8 mouse cellular contexts compared by ENCODE assay signal in the genomic region with DNA sequence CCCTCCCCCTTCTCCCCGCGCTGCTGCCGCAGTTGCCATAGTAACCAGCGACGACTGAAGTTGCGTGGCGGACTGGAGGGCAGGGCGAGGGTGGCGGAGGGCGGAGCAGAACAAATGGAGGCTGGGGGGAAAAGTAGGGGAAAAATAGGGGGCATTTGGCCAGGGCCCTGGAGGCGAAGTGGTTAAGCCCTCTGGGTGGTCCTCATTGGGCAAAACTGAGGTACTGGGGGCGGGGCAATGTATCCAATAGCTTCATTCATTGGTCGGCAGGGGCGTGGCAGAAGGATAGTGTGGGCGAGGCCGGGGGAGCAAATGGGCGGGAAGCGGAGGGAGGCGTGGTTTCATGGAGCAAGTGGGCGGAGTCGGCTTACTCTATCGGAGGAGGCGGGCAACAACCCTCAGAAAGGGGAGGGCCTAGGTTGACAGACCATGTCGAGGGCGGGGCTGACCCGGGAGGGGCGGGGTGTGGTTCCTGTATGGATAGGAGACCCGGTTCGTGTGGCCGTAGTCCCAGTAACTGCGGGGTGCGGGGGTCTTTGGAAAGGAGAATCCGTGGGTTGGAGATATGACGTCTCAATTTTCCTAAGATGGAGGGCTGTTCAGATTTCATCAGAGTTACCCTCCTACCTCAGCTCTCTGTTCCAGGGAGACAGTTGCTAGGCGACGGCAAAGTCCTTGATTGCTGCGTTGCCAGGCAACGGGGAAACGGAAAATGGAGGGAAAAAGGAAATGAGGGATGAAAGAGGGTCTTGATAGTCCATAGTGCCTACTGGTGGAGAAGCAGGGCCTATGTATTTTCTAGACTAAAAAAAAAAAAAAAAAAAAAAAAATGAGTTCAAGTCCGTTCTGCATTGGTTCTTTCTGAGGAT. TPM values are rescaled to one million over a fixed set of nuclear protein-coding genes. Genes with fewer than 3 reads are reported as not detected.
DNase-seq lines count a peak whose midpoint lies in the region; ATAC-seq and TF ChIP-seq lines count a peak whose summit lies in the region.

No protein-coding gene starts in this region.

- peak overlapping the region; percentile 85 for H3K4me2 ChIP-seq in embryonic facial prominence, embryonic 13.5 days
- H3K4me2 ChIP-seq in limb, embryonic 13.5 days (replicated peaks) = peak overlapping the region; percentile 90
- peak overlapping the region; percentile 54 for H3K4me2 ChIP-seq in midbrain, embryonic 16.5 days (ENCODE audit: low read length)

- TF ChIP-seq CTCF in heart, adult 2 months (IDR thresholded peaks at IDR 0.05) = no peak

- peak; percentile 95 for DNase-seq in 3134 (ENCODE audit: extremely low read depth, insufficient read length, low spot score)
- peak; percentile 96 to 97 for DNase-seq in adrenal gland, postnatal 36 days
- DNase-seq in heart, adult 2 months = peak; percentile 92
- peak; percentile 97 to 98 for DNase-seq in kidney, adult 8-10 months
- DNase-seq in spleen, postnatal 10 days (ENCODE audit: low spot score in 2 of 2) = peak; percentile 82 to 97

- peak overlapping the region; percentile 69 for H3K4me3 ChIP-seq in embryonic facial prominence, embryonic 13.5 days
- H3K4me3 ChIP-seq in heart, adult 2 months = peak overlapping the region; percentile 47
- peak overlapping the region; percentile 75 for H3K4me3 ChIP-seq in limb, embryonic 13.5 days
- H3K4me3 ChIP-seq in midbrain, embryonic 16.5 days (ENCODE audit: low read depth, low read length) = peak overlapping the region; percentile 66

- ATAC-seq in embryonic facial prominence, embryonic 13.5 days (ENCODE audit: insufficient number of reproducible peaks, insufficient read depth, low FRiP score, low TSS enrichment, low read depth) = peak; percentile 75
- peak; percentile 75 for ATAC-seq in limb, embryonic 13.5 days (ENCODE audit: low FRiP score, low read depth)
- ATAC-seq in midbrain, embryonic 16.5 days = peak; percentile 66

- H3K9me3 ChIP-seq in embryonic facial prominence, embryonic 13.5 days = no peaks in the 10 kb centered on the region
- H3K9me3 ChIP-seq in limb, embryonic 13.5 days = no peaks in the 10 kb centered on the region
- no peaks in the 10 kb centered on the region for H3K9me3 ChIP-seq in midbrain, embryonic 16.5 days (replicated peaks; ENCODE audit: control insufficient read depth, low read length, poor library complexity, severe bottlenecking)

- TF ChIP-seq EP300 in heart, adult 2 months (IDR thresholded peaks at IDR 0.05; ENCODE audit: insufficient read depth, low read depth, low read length) = no peak

- no peaks in the 10 kb centered on the region for H3K36me3 ChIP-seq in embryonic facial prominence, embryonic 13.5 days
- H3K36me3 ChIP-seq in heart, adult 2 months (ENCODE audit: control insufficient read depth, insufficient read depth, low read length) = no peaks in the 10 kb centered on the region
- no peaks in the 10 kb centered on the region for H3K36me3 ChIP-seq in limb, embryonic 13.5 days
- no peaks in the 10 kb centered on the region for H3K36me3 ChIP-seq in midbrain, embryonic 16.5 days (ENCODE audit: control insufficient read depth, insufficient read depth, low read length)

- peaks cover 84% of the 10 kb centered on the region for H3K4me1 ChIP-seq in embryonic facial prominence, embryonic 13.5 days
- H3K4me1 ChIP-seq in heart, adult 2 months (ENCODE audit: control insufficient read depth, insufficient read depth, low read length) = peaks cover 1% of the 10 kb centered on the region; the same call in 1 of the 2 replicates
- H3K4me1 ChIP-seq in limb, embryonic 13.5 days = peaks cover 80% of the 10 kb centered on the region
- H3K4me1 ChIP-seq in midbrain, embryonic 16.5 days (ENCODE audit: control insufficient read depth, insufficient read depth, low read length) = peaks cover 72% of the 10 kb centered on the region

- intact Hi-C loops in heart, adult 2 months (cut with DNase I) = no loop called here

- H3K27ac ChIP-seq in embryonic facial prominence, embryonic 13.5 days = peak overlapping the region; percentile 95
- peak overlapping the region; percentile 4 for H3K27ac ChIP-seq in heart, adult 2 months
- H3K27ac ChIP-seq in limb, embryonic 13.5 days = peak overlapping the region; percentile 95; the same call in 1 of the 2 replicates
- peak overlapping the region; percentile 94 for H3K27ac ChIP-seq in midbrain, embryonic 16.5 days (ENCODE audit: low read length)

- H3K79me2 ChIP-seq in heart, adult 2 months (replicated peaks; ENCODE audit: control insufficient read depth, insufficient read depth, low read length) = no peaks in the 10 kb centered on the region

- WGBS in embryonic facial prominence, embryonic 13.5 days = 1% methylated on average over 40 of the region's 40 CpGs
- WGBS in heart, adult 2 months = 4% methylated on average over 40 of the region's 40 CpGs
- WGBS in limb, embryonic 13.5 days = 1% methylated on average over 40 of the region's 40 CpGs
- under 1% methylated on average over 40 of the region's 40 CpGs for WGBS in midbrain, embryonic 16.5 days

- H3K27me3 ChIP-seq in embryonic facial prominence, embryonic 13.5 days = no peaks in the 10 kb centered on the region
- H3K27me3 ChIP-seq in heart, adult 2 months (ENCODE audit: control insufficient read depth, insufficient read depth, low read length) = no peaks in the 10 kb centered on the region
- H3K27me3 ChIP-seq in limb, embryonic 13.5 days = no peaks in the 10 kb centered on the region
- H3K27me3 ChIP-seq in midbrain, embryonic 16.5 days (ENCODE audit: control insufficient read depth, insufficient read depth, low read depth, low read length) = no peaks in the 10 kb centered on the region

- peak overlapping the region; percentile 88 for H3K9ac ChIP-seq in embryonic facial prominence, embryonic 13.5 days
- peak overlapping the region; percentile 40; the same call in 1 of the 2 replicates for H3K9ac ChIP-seq in heart, adult 2 months (ENCODE audit: low read depth, low read length)
- H3K9ac ChIP-seq in limb, embryonic 13.5 days = peak overlapping the region; percentile 13; the same call in 1 of the 2 replicates
- H3K9ac ChIP-seq in midbrain, embryonic 16.5 days (ENCODE audit: low read depth, low read length) = peak overlapping the region; percentile 82

- TF ChIP-seq POLR2A in heart, adult 2 months (IDR thresholded peaks at IDR 0.05; ENCODE audit: insufficient read depth, low read depth, low read length) = no peak

RNA-seq across cellular contexts. Expression of a gene that starts 4.8 kb away (rescaled TPM):
- 10 to 100 TPM; 27.4 to 40.4 TPM for total RNA-seq in adrenal gland, postnatal 36 days (2021)
- polyA plus RNA-seq in embryonic facial prominence, embryonic 13.5 days (2015; fragmentation: Nextera tagmentation; extraction: Ambion mirVana) = 13.1 and 13.5 TPM in 2 replicates
- total RNA-seq in heart, adult 2 months (2021) = 1 to 10 TPM; 5.2 to 5.7 TPM
- 6.9 and 9.8 TPM in 2 replicates for polyA plus RNA-seq in heart, adult 2 months (2012; rRNA removed)
- 14.2 and 14.8 TPM in 2 replicates for polyA plus RNA-seq in limb, embryonic 13.5 days (2015; fragmentation: Nextera tagmentation; extraction: Ambion mirVana)
- polyA plus RNA-seq in midbrain, embryonic 16.5 days (2015; fragmentation: Nextera tagmentation; extraction: Ambion mirVana) = 23.4 and 30.0 TPM in 2 replicates

RNA-seq across cellular contexts. Expression of a gene that starts 6.3 kb away (rescaled TPM):
- 100 to 1,000 TPM; 543 to 557 TPM for total RNA-seq in adrenal gland, postnatal 36 days (2021)
- 78.2 and 82.3 TPM in 2 replicates for polyA plus RNA-seq in embryonic facial prominence, embryonic 13.5 days (2015; fragmentation: Nextera tagmentation; extraction: Ambion mirVana)
- total RNA-seq in heart, adult 2 months (2021) = 1,000 to 10,000 TPM; 1,139 to 1,355 TPM
- 701 and 889 TPM in 2 replicates for polyA plus RNA-seq in heart, adult 2 months (2012; rRNA removed)
- polyA plus RNA-seq in limb, embryonic 13.5 days (2015; fragmentation: Nextera tagmentation; extraction: Ambion mirVana) = 76.0 and 81.1 TPM in 2 replicates
- polyA plus RNA-seq in midbrain, embryonic 16.5 days (2015; fragmentation: Nextera tagmentation; extraction: Ambion mirVana) = 56.3 and 61.6 TPM in 2 replicates

RNA-seq across cellular contexts. Expression of a gene that starts 21.1 kb away (rescaled TPM):
- 10 to 100 TPM; 15.6 to 17.4 TPM for total RNA-seq in adrenal gland, postnatal 36 days (2021)
- 55.0 and 56.8 TPM in 2 replicates for polyA plus RNA-seq in embryonic facial prominence, embryonic 13.5 days (2015; fragmentation: Nextera tagmentation; extraction: Ambion mirVana)
- total RNA-seq in heart, adult 2 months (2021) = 1 to 10 TPM; 4.1 to 4.9 TPM
- polyA plus RNA-seq in heart, adult 2 months (2012; rRNA removed) = 6.1 and 7.4 TPM in 2 replicates
- polyA plus RNA-seq in limb, embryonic 13.5 days (2015; fragmentation: Nextera tagmentation; extraction: Ambion mirVana) = 54.3 and 59.8 TPM in 2 replicates
- polyA plus RNA-seq in midbrain, embryonic 16.5 days (2015; fragmentation: Nextera tagmentation; extraction: Ambion mirVana) = 21.9 and 26.1 TPM in 2 replicates

RNA-seq across cellular contexts. Expression of a gene that starts 25.9 kb away (rescaled TPM):
- 10 to 100 TPM; 54.6 to 57.1 TPM for total RNA-seq in adrenal gland, postnatal 36 days (2021)
- polyA plus RNA-seq in embryonic facial prominence, embryonic 13.5 days (2015; fragmentation: Nextera tagmentation; extraction: Ambion mirVana) = 87.8 and 93.3 TPM in 2 replicates
- total RNA-seq in heart, adult 2 months (2021) = 10 to 100 TPM; 18.1 to 22.8 TPM
- 11.5 and 17.6 TPM in 2 replicates for polyA plus RNA-seq in heart, adult 2 months (2012; rRNA removed)
- polyA plus RNA-seq in limb, embryonic 13.5 days (2015; fragmentation: Nextera tagmentation; extraction: Ambion mirVana) = 95.9 and 101 TPM in 2 replicates
- polyA plus RNA-seq in midbrain, embryonic 16.5 days (2015; fragmentation: Nextera tagmentation; extraction: Ambion mirVana) = 51.2 and 58.6 TPM in 2 replicates

RNA-seq across cellular contexts. Expression of a gene that starts 30.6 kb away (rescaled TPM):
- 100 to 1,000 TPM; 421 to 450 TPM for total RNA-seq in adrenal gland, postnatal 36 days (2021)
- 511 and 542 TPM in 2 replicates for polyA plus RNA-seq in embryonic facial prominence, embryonic 13.5 days (2015; fragmentation: Nextera tagmentation; extraction: Ambion mirVana)
- total RNA-seq in heart, adult 2 months (2021) = 100 to 1,000 TPM; 284 to 340 TPM
- 469 and 750 TPM in 2 replicates for polyA plus RNA-seq in heart, adult 2 months (2012; rRNA removed)
- polyA plus RNA-seq in limb, embryonic 13.5 days (2015; fragmentation: Nextera tagmentation; extraction: Ambion mirVana) = 499 and 506 TPM in 2 replicates
- 527 and 528 TPM in 2 replicates for polyA plus RNA-seq in midbrain, embryonic 16.5 days (2015; fragmentation: Nextera tagmentation; extraction: Ambion mirVana)

Comparison
In these comparisons a context has a peak if more than half of its experiments do, and no peak if none do; other contexts are left out.
1. Peak in every context shown above with its lines: DNase-seq, ATAC-seq, H3K4me3 ChIP-seq and H3K27ac ChIP-seq.
2. H3K27ac ChIP-seq: peak in every context shown above with its lines; median percentile 95 in embryonic facial prominence, embryonic 13.5 days; 95 in limb, embryonic 13.5 days; 94 in midbrain, embryonic 16.5 days; 4 in heart, adult 2 months.
3. H3K9ac ChIP-seq: peak in every context shown above with its lines; median percentile 88 in embryonic facial prominence, embryonic 13.5 days; 82 in midbrain, embryonic 16.5 days; 40 in heart, adult 2 months; 13 in limb, embryonic 13.5 days.